Mouse (Mus musculus) neural tube, embryonic 13.5 days (tissue): Measurements from ENCODE around the gene Defb25. TPM values are rescaled to one million over a fixed set of nuclear protein-coding genes. Genes with fewer than 3 reads are reported as not detected.
A peak's percentile ranks its signal among the peaks of the same experiment; 100 is the strongest.
"Not testable (repeated sequence)": the region's sequence is repeated elsewhere in the genome, so short reads cannot be mapped to it uniquely, and the experiment has no call there.

Experiments
- ATAC-seq: fragments of 200-750 bp; cut with Nextera tagmentation; 2 replicates; pipeline ENCODE4 v1.8.0; 2017; ENCODE audit warnings: low read depth, mild to moderate bottlenecking, moderate TSS enrichment, moderate library complexity
- H3K27ac ChIP-seq: fragments of 300-500 bp; sonication (generic); replicated peaks from 2 replicates; pipeline ENCODE4 v1.5.1; 2015; ENCODE audit warnings: moderate library complexity, mild to moderate bottlenecking, inconsistent platforms
- H3K27me3 ChIP-seq: fragments of 300-500 bp; sonication (generic); 2 replicates; pipeline ENCODE4 v1.6.1; 2015; ENCODE audit warnings: mild to moderate bottlenecking, inconsistent platforms
- H3K36me3 ChIP-seq: fragments of 300-500 bp; sonication (generic); 2 replicates; pipeline ENCODE4 v1.6.1; 2015; ENCODE audit warnings: mild to moderate bottlenecking, inconsistent platforms
- H3K4me1 ChIP-seq: fragments of 300-500 bp; sonication (generic); replicated peaks from 2 replicates; pipeline ENCODE4 v1.6.1; 2015; ENCODE audit warnings: inconsistent platforms
- H3K4me2 ChIP-seq: fragments of 300-500 bp; sonication (generic); 2 replicates; pipeline ENCODE4 v1.6.1; 2015; ENCODE audit warnings: inconsistent platforms, mild to moderate bottlenecking, moderate library complexity
- H3K4me3 ChIP-seq: fragments of 300-500 bp; sonication (generic); 2 replicates; pipeline ENCODE4 v1.5.1; 2015; ENCODE audit warnings: mild to moderate bottlenecking, inconsistent platforms
- H3K9ac ChIP-seq: fragments of 300-500 bp; sonication (generic); 2 replicates; pipeline ENCODE4 v1.6.1; 2015; ENCODE audit warnings: moderate library complexity, mild to moderate bottlenecking, inconsistent platforms
- H3K9me3 ChIP-seq: fragments of 300-500 bp; sonication (generic); 2 replicates; pipeline ENCODE4 v1.6.1; 2016; ENCODE audit warnings: inconsistent platforms
- WGBS: fragments of 180-500 bp; shearing (Covaris S2); methylation state at CpG from one replicate; pipeline ENCODE4 v1.1.7; 2015; 5-methylcytosine and 5-hydroxymethylcytosine counted together
- polyA plus RNA-seq: library from polyadenylated mRNA; unstranded; fragments of >200 nt; fragmentation: Nextera tagmentation; extraction: Ambion mirVana; gene quantifications from 2 replicates; pipeline ENCODE4 v1.2.1, GENCODE M21; 2015

The Defb25 gene
- not detected in 2 replicates for polyA plus RNA-seq

- H3K9me3 ChIP-seq = no peaks in the 10 kb centered on the region
- H3K4me2 ChIP-seq = no peak within 1 kb of the TSS
- H3K27ac ChIP-seq = no peak within 1 kb of the TSS
- ATAC-seq = no peak
- 84% methylated on average over 7 of the region's 7 CpGs for WGBS
- peaks cover 40% of the 10 kb centered on the region for H3K27me3 ChIP-seq
- no peak within 1 kb of the TSS for H3K9ac ChIP-seq
- no peaks in the 10 kb centered on the region for H3K36me3 ChIP-seq
- H3K4me3 ChIP-seq = no peak within 1 kb of the TSS
- peaks cover 17% of the 10 kb centered on the region for H3K4me1 ChIP-seq
Measured at GRCm38 (mm10) chr2:152622953-152623352, at the start of gene Defb25. Gene Defb25, minus strand, starts transcription at chr2:152623053.

DNA sequence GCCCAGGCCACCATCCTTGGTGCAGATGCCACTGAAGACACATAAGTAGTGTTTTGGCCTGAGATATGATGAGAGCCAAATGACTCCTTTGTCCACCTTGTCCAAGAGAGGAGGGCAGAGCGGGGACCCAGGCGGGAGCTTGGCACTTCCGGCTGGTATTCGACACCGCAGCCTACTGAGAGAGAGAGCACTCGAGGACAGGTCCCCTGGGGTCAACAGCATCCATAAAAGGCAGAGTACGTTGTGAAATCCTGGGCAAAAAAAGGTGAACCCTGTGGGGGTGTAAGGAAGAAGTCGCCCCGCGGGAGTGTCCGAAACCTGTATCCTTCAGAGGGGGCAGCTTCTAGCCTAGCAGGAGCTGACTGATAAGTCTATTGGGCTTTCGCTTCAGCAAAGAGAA is 49.3 kb upstream of the Defb25 start:
- H3K9ac ChIP-seq = peak overlapping the region; percentile 99
- H3K4me3 ChIP-seq = peak overlapping the region; percentile 100
- no peaks in the 10 kb centered on the region for H3K9me3 ChIP-seq
- peaks cover 57% of the 10 kb centered on the region for H3K4me1 ChIP-seq
- H3K36me3 ChIP-seq = peaks cover 50% of the 10 kb centered on the region
- peak overlapping the region; percentile 95 for H3K4me2 ChIP-seq
- WGBS = 74% methylated on average over 12 of the region's 12 CpGs
- ATAC-seq = no peak
- H3K27ac ChIP-seq = no peak overlapping the region; the same call in 1 of the 2 replicates
- no peaks in the 10 kb centered on the region for H3K27me3 ChIP-seq

- H3K9ac ChIP-seq = peak overlapping the region; percentile 99
- 36% methylated on average over 5 of the region's 5 CpGs for WGBS
- peaks cover 57% of the 10 kb centered on the region for H3K4me1 ChIP-seq
- peak overlapping the region; percentile 100 for H3K4me3 ChIP-seq
- no peaks in the 10 kb centered on the region for H3K27me3 ChIP-seq
- peak overlapping the region; percentile 97 for H3K27ac ChIP-seq
- H3K9me3 ChIP-seq = no peaks in the 10 kb centered on the region
- peak; percentile 32 for ATAC-seq
- H3K4me2 ChIP-seq = peak overlapping the region; percentile 95
- H3K36me3 ChIP-seq = peaks cover 45% of the 10 kb centered on the region
Measured at GRCm38 (mm10) chr2:152671642-152671999, 48.8 kb upstream of the Defb25 start.

GRCm38 (mm10) chr2:152670983-152671641 is 48.3 kb upstream of the Defb25 start:
- WGBS = 61% methylated on average over 9 of the region's 9 CpGs
- Histone ChIP-seq H3K36me3 (peaks cover 40% of the 10 kb centered on the region), H3K27me3 (no peaks in the 10 kb centered on the region), H3K4me2 (peak overlapping the region; percentile 95), H3K27ac (peak overlapping the region; percentile 97), H3K4me1 (peaks cover 57% of the 10 kb centered on the region), H3K4me3 (peak overlapping the region; percentile 100), H3K9me3 (no peaks in the 10 kb centered on the region), H3K9ac (peak overlapping the region; percentile 99)
- 0 out of 2 replicates have a peak, but pooled peaks have one; percentile 6 for ATAC-seq

GRCm38 (mm10) chr2:152669639-152670484 is 47.0 kb upstream of the Defb25 start:
- no peaks in the 10 kb centered on the region for H3K9me3 ChIP-seq
- H3K27ac ChIP-seq = peak overlapping the region; percentile 97
- H3K4me3 ChIP-seq = peak overlapping the region; percentile 100
- H3K9ac ChIP-seq = peak overlapping the region; percentile 99
- no peaks in the 10 kb centered on the region for H3K27me3 ChIP-seq
- peak overlapping the region; percentile 95 for H3K4me2 ChIP-seq
- ATAC-seq = peak; percentile 77
- H3K4me1 ChIP-seq = peaks cover 45% of the 10 kb centered on the region
- WGBS = under 1% methylated on average over 46 of the region's 46 CpGs
- peaks cover 27% of the 10 kb centered on the region for H3K36me3 ChIP-seq

DNA sequence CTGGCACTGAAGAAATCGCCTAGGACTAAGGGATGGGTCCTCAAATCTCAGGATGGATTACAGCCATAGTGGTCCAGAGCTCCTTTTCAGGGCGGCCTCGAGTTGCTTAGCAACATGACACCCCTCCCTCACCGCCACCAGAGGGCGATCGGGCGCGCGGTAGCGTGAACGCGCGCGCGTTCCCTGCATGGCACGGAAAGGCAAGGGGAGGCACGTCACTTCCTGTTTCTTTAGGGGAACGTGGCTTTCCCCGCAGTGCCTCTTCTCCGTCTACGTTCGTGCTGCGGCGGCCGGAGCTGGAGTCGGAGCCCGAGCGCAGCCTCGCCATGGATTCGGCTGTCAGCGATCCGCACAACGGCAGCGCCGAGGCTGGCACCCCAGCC is 46.4 kb upstream of the Defb25 start, which contains the start of gene H13:
Gene H13, plus strand, starts transcription at position 206 of the 383 bp plus-strand sequence.
- Histone ChIP-seq H3K4me3 (peak within 1 kb of the TSS; percentile 100), H3K36me3 (peaks cover 22% of the 10 kb centered on the region), H3K9me3 (no peaks in the 10 kb centered on the region), H3K27ac (peak within 1 kb of the TSS; percentile 97), H3K4me1 (peaks cover 39% of the 10 kb centered on the region), H3K9ac (peak within 1 kb of the TSS; percentile 99), H3K4me2 (peak within 1 kb of the TSS; percentile 95), H3K27me3 (no peaks in the 10 kb centered on the region)
- peak; percentile 78 for ATAC-seq
- under 1% methylated on average over 35 of the region's 35 CpGs for WGBS

- H3K36me3 ChIP-seq, H3K27ac ChIP-seq, H3K9ac ChIP-seq, H3K4me3 ChIP-seq, H3K27me3 ChIP-seq, H3K9me3 ChIP-seq, H3K4me2 ChIP-seq, ATAC-seq: not testable (repeated sequence)
- 76% methylated on average over 3 of the region's 3 CpGs for WGBS
- peaks cover 10% of the 10 kb centered on the region for H3K4me1 ChIP-seq
Measured at GRCm38 (mm10) chr2:152666191-152666590, 43.3 kb upstream of the Defb25 start.

DNA sequence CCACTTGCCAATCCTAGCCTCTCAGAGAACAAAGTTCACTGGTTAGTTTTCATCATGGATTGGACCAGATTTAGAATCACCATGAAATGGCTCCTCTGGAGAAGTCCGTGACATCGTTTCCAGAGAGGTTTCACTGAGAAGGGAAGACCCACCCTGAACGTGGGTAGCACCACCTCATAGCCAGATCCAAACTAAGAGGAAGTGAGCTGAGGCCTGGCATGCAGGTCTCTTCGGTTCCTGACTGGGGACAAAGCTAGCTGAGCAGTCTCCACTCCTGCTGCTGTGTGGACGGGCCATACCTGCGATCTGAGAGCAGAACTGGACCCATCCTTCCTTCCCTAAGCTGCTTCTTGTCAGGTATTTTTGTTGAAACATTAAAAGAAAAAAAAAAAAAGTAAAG is 38.3 kb upstream of the Defb25 start:
- H3K36me3 ChIP-seq = no peaks in the 10 kb centered on the region
- no peak overlapping the region for H3K9ac ChIP-seq
- no peak overlapping the region for H3K4me3 ChIP-seq
- no peak overlapping the region for H3K4me2 ChIP-seq
- 85% methylated on average over 6 of the region's 6 CpGs for WGBS
- H3K4me1 ChIP-seq = no peaks in the 10 kb centered on the region
- no peaks in the 10 kb centered on the region for H3K9me3 ChIP-seq
- no peak for ATAC-seq
- H3K27me3 ChIP-seq = no peaks in the 10 kb centered on the region
- H3K27ac ChIP-seq = no peak overlapping the region

GRCm38 (mm10) chr2:152657398-152657797 is 34.5 kb upstream of the Defb25 start:
- Histone ChIP-seq H3K9ac (no peak overlapping the region), H3K4me1 (peaks cover 21% of the 10 kb centered on the region), H3K27me3 (no peaks in the 10 kb centered on the region), H3K27ac (no peak overlapping the region), H3K4me3 (no peak overlapping the region), H3K36me3 (no peaks in the 10 kb centered on the region), H3K9me3 (no peaks in the 10 kb centered on the region), H3K4me2 (no peak overlapping the region)
- no peak for ATAC-seq
- 64% methylated on average over 10 of the region's 10 CpGs for WGBS

DNA sequence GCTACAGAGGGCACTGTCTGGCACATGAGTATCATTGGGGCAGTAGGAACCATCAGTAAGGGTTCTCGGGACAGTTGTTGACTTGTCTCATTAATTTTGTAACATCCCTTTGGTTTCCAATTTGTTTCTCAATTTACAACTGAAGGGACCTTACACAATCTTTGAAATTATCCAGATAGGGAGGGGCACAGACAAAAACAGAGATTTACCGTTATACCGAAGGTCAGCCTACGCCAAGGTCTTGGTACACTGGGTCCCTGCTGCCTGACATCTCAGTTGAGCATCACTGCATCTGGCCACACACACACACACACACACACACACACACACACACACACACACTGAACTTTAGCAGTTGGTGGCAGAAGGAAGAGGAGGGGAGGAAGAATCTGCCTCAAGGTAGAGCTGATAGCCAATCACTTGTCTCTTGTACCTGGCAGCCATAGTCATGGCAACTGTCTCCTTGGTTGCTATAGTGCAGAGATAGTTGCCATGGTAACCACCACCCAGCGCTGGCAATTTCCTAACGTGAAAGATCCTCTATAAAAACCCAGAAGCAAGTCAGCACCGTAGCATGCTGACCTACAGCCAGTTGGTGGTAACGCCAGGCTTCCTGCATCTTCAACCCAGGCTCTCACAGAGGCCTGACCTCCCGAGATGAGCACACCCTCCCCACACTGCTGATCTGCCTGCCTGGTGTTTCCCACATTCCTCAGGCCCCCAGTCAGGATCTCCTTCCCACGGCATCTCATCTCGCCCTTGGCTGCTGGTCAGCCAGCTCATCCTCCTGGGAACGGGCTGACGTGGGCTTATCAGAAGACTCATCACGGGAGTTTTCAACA is 31.2 kb upstream of the Defb25 start:
- Histone ChIP-seq H3K4me3 (no peak overlapping the region), H3K4me2 (peak overlapping the region; percentile 35), H3K9ac (no peak overlapping the region), H3K9me3 (no peaks in the 10 kb centered on the region), H3K4me1 (peaks cover 21% of the 10 kb centered on the region), H3K36me3 (no peaks in the 10 kb centered on the region), H3K27me3 (no peaks in the 10 kb centered on the region), H3K27ac (peak overlapping the region; percentile 78)
- WGBS = 45% methylated on average over 14 of the region's 14 CpGs
- peak; percentile 92 for ATAC-seq

GRCm38 (mm10) chr2:152652901-152653620 is 30.2 kb upstream of the Defb25 start:
- Histone ChIP-seq H3K4me2 (no peak overlapping the region), H3K9me3 (no peaks in the 10 kb centered on the region), H3K27ac (0 out of 2 replicates have a peak overlapping the region, but pooled peaks have one; percentile 61), H3K4me3 (no peak overlapping the region), H3K9ac (no peak overlapping the region), H3K27me3 (no peaks in the 10 kb centered on the region), H3K36me3 (no peaks in the 10 kb centered on the region), H3K4me1 (peaks cover 21% of the 10 kb centered on the region)
- 81% methylated on average over 10 of the region's 10 CpGs for WGBS
- no peak for ATAC-seq
